Mouse (Mus musculus) left cerebral cortex, adult 9 months (tissue): ENCODE data around the gene Asic1.
"Not testable (repeated sequence)": the region's sequence is repeated elsewhere in the genome, so short reads cannot be mapped to it uniquely, and the experiment has no call there.

ENCODE experiments used
- DNase-seq, 2 experiments: peaks; one replicate each; pipeline ENCODE4 v3.0.0; 2022; ENCODE audit warnings: low spot score in 2 of 2

The Asic1 gene

GRCm38 (mm10) chr15:99718461-99719021 lies 48.4 kb downstream of the Asic1 start:
- DNase-seq: no peak

DNA sequence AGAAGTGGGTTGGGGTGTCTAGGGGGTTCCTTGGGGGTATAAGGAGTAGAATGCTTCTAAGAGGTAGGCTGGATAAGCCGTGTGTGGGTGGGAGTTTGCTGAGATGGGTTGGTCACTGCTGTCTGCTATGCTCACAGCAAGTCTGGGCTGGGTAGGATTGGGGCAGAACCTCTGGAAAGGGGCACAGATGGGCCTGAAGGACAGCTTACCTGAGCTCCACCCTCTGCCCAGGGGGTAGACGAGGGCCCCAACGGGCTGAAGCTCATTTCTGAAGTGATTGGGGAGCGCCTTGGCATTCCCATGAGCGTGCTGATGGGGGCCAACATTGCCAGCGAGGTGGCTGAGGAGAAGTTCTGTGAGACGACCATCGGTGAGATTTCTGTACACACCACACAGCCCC lies 49.7 kb downstream of the Asic1 start:
- DNase-seq: no peak

DNA sequence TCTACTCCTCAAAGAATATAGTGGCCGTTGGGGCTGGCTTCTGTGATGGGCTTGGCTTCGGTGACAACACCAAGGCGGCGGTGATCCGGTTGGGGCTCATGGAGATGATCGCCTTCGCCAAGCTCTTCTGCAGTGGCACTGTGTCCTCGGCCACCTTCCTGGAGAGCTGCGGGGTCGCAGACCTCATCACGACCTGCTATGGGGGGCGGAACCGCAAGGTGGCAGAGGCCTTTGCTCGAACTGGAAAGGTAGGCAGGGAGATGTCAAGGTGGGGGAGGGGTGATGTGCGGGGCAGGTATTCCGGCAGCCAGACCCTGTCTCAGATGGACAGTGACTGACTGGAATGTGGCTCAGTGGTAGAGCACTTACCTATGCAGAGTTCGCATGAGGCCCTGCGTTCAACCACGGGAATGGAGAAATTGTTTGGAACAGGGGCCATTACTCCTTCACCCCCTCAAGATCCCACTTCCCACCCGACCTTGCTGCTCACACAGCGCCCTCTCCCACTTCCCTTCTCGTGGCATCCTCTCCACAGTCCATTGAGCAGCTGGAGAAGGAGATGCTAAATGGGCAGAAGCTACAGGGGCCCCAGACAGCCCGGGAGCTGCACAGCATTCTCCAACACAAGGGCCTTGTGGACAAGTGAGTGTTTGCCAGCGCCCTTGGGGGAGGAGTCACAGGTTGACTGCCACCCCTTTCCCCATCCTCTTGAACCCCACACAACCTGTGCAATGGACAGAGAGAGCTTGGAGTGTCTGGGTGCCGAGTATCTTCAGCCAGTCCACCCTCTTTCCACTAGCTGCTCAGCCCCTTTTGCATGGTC lies 52.0 kb downstream of the Asic1 start:
- no peak for DNase-seq

GRCm38 (mm10) chr15:99723120-99723514 lies 52.9 kb downstream of the Asic1 start:
- no peak for DNase-seq

GRCm38 (mm10) chr15:99723515-99724291 lies 53.5 kb downstream of the Asic1 start:
- peak in 1 of 2 experiments; percentile 70 for DNase-seq

- peak in 1 of 2 experiments; percentile 76 for DNase-seq
Measured at GRCm38 (mm10) chr15:99724292-99725021, 54.3 kb downstream of the Asic1 start.

- DNase-seq: peak; percentile 98
Measured at GRCm38 (mm10) chr15:99725341-99726155, 55.4 kb downstream of the Asic1 start, which contains the start of gene Cox14. Gene Cox14 (plus strand): TSS chr15:99725618.

DNA sequence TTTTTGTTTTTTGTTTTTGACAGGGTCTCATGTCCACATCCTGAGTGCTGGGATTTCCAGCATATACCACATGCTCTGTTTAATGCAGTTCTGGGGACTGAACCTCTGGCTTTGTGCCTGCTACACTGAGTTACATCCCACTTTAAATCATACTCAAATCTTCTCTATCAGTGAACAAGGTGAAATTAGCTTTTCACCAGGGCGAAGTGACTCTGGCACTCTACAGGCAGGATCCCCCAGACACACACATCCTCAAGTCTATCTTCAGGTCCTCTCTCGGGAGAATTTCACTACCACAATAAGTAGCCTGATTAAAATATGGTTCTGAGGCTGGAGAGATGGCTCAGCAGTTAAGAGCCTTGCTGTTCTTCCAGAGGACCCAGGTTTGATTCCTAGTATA lies 56.4 kb downstream of the Asic1 start:
- DNase-seq: no peak

DNA sequence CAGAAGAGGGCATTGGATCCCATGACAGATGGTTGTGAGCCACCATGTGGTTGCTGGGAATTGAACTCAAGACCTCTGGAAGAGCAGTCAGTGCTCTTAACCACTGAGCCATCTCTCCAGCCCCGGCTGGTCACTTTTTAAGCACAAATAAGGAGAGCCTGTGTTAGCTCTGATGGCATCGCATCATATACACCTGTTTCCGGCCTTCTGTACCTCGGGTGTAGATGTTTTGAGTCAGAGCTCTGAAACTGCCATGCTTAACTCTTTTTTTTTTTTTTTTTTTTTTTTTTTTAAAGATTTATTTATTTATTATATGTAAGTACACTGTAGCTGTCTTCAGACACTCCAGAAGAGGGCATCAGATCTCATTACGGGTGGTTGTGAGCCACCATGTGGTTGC lies 56.9 kb downstream of the Asic1 start:
- not testable (repeated sequence) for DNase-seq

DNA sequence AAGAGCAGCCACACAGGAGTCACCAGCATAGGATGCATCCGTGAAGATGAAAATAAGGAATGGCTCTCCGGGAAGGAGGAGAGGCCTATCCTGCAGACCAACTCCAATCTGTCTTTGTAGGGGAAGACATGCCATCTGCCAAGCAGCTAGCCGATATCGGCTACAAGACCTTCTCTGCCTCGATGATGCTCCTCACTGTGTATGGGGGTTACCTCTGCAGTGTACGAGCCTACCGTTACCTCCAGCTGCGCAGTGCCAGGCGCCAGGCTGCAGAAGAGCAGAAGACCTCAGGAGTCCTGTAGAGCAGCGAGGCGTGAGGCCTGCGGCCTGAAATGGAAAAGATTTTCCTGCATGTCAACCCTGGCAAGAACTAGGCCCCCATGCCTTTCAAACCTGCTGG lies 57.4 kb downstream of the Asic1 start:
- no peak for DNase-seq

DNA sequence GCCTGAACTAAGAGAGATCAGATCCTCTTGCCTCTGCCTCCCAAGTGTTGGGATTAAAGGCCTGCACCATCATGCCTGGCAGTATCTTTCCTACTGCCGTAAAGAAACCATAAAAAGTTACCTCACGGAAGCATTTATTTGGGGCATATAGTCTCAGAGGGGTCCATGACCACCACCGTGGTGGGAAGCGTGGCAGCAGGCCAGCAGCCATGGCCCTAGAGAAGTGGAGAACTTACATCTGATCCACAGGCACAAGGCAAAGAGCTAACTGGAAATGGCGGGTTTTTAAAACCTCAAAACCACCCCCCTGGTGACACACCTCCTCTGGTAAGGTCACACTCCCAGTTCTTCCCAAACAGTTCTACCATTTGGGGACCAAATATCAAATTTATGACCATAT lies 58.0 kb downstream of the Asic1 start:
- no peak for DNase-seq

DNA sequence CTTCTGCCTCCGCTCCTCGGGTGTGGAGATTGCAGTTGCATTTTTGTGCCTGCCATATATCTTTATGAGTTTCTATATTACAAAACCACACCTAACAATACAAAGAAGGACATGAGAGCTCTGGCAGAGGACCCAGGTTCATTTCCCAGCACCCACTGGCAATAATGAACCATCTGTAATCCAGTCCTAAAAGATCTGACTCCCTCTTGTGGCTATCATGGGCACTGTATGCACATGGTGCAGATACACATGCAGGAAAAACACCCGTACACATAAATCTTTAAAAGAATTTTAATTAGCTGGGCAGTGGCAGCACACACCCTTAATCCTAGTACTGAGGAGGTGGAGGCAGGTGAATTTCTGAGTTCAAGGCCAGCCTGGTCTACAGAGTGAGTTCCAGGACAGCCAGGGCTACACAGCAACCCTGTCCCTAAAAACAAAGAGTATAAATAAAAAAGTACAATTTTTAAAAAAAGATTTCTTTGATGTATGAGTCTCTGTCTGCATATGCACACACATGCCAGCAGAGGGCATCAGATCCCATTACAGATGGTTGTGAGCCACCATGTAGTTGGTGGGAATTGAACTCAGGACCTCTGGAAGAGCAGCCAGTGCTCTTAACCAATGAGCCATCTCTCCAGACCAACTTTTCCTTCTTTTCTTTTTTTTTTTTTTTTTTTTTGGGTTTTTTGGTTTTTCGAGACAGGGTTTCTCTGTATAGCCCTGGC lies 59.1 kb downstream of the Asic1 start:
- no peak for DNase-seq

DNA sequence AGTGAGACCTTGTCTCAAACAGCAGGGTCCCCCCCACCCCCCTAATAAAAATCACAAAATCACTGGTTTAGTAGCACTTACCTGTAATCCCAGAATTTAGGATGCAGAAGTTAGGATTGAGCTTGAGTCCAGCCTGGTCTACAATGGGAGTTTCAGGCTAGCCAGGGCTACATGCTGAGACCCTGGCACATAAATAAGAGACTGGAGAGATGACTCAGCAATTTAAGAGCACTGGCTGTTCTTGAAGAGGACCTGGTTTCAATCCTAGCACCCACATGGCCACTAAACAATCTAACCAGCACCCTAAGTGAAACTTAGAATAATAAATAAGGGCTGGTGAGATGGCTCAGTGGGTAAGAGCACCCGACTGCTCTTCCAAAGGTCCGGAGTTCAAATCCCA lies 61.0 kb downstream of the Asic1 start:
- no peak for DNase-seq

- no peak for DNase-seq
Measured at GRCm38 (mm10) chr15:99731678-99732077, 61.5 kb downstream of the Asic1 start.

GRCm38 (mm10) chr15:99733186-99733585 lies 63.0 kb downstream of the Asic1 start:
- no peak for DNase-seq

DNA sequence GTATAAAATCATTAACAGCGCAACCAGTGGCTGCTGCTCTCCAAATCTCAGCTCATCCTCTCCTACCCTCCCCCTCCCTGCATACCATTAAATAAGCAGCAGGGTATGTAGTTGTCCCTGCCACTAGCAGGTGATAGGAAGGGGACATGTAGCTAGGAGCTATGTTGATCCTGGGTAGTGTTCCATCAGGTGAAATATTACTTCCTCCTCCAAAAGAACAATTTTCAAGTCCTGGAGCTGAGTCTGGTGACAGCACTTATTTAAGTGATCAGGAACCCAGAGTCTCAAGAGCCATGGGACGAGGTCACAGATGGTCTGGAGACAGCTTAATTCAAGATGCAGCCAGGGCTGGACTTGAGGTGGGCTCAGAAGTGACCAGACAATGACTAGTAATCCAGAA lies 65.5 kb downstream of the Asic1 start:
- DNase-seq: peak; percentile 100

DNA sequence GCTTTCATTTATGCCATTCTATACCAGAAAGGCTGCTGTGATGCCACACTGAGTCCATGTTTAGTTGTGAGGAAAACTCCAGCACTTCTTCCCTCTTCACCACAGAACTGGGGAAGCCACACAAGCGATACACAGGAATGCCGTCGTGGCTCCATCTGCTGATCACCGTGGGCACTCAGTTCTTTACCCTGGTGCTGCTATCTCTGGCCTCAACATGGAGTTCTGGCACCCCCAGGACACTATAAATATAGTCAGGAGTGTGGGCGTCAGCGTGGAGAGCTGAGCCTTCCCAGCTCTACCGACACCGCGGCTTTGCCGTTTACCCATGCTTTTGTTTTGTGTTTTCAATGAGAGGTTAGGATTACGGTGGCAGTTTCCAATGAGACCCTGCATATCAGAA lies 66.5 kb downstream of the Asic1 start:
- DNase-seq: no peak

- no peak for DNase-seq
Measured at GRCm38 (mm10) chr15:99740229-99740628, 70.1 kb downstream of the Asic1 start.
